ENCODE assay signal across 8 mouse cellular contexts in genomic region chr4:133129391-133129790, GRCm38 (mm10). TPM values are rescaled to one million over a fixed set of nuclear protein-coding genes. Genes with fewer than 3 reads are reported as not detected.
DNase-seq lines count a peak whose midpoint lies in the region; ATAC-seq lines count a peak whose summit lies in the region.

No protein-coding gene starts in this region.

- no peaks in the 10 kb centered on the region for H3K27me3 ChIP-seq in kidney, embryonic 16.5 days (ENCODE audit: insufficient read depth, low read length)
- no peaks in the 10 kb centered on the region for H3K27me3 ChIP-seq in hindbrain, embryonic 13.5 days
- H3K27me3 ChIP-seq in midbrain, embryonic 11.5 days (ENCODE audit: control insufficient read depth, insufficient read depth, low read length), result no peaks in the 10 kb centered on the region

- peaks cover 36% of the 10 kb centered on the region for H3K4me1 ChIP-seq in kidney, embryonic 16.5 days (ENCODE audit: insufficient read depth, low read length)
- H3K4me1 ChIP-seq in brown adipose tissue, adult 24 weeks (ENCODE audit: control insufficient read depth, insufficient read depth, insufficient read length, low read length), result peaks cover 8% of the 10 kb centered on the region
- peaks cover 29% of the 10 kb centered on the region for H3K4me1 ChIP-seq in hindbrain, embryonic 13.5 days (replicated peaks)
- H3K4me1 ChIP-seq in midbrain, embryonic 11.5 days (ENCODE audit: control insufficient read depth, insufficient read depth, low read length), result peaks cover 19% of the 10 kb centered on the region

- ATAC-seq in kidney, embryonic 16.5 days (ENCODE audit: low FRiP score, low TSS enrichment), result no peak
- no peak for ATAC-seq in hindbrain, embryonic 13.5 days (ENCODE audit: low FRiP score)
- no peak for ATAC-seq in midbrain, embryonic 11.5 days (ENCODE audit: low FRiP score)
- ATAC-seq in erythroid progenitor cell, adult 5-6 weeks (replicated peaks; ENCODE audit: low FRiP score, poor library complexity, severe bottlenecking), result no peak; the same call in none of the 2 replicates

- 37% methylated on average over 11 of the region's 11 CpGs for WGBS in kidney, embryonic 16.5 days
- 29% methylated on average over 11 of the region's 11 CpGs for WGBS in hindbrain, embryonic 13.5 days
- WGBS in midbrain, embryonic 11.5 days, result 37% methylated on average over 11 of the region's 11 CpGs

- H3K9ac ChIP-seq in kidney, embryonic 16.5 days (replicated peaks; ENCODE audit: low read length), result peak overlapping the region; percentile 97
- peak overlapping the region; percentile 63 for H3K9ac ChIP-seq in hindbrain, embryonic 13.5 days
- H3K9ac ChIP-seq in midbrain, embryonic 11.5 days (ENCODE audit: low read length), result peak overlapping the region; percentile 68

- DNase-seq in kidney, adult 9 months, result no peak
- no peak for DNase-seq in midbrain, embryonic 11.5 days (ENCODE audit: low spot score, missing footprints)
- no peak for DNase-seq in cerebellum, postnatal 14 days
- DNase-seq in cerebellum, adult 9-11 months, result no peak

- H3K36me3 ChIP-seq in kidney, embryonic 16.5 days (ENCODE audit: insufficient read depth, low read length), result 0 out of 2 replicates have a peak, but pooled peaks cover 6% of the 10 kb centered on the region
- H3K36me3 ChIP-seq in hindbrain, embryonic 13.5 days, result no peaks in the 10 kb centered on the region
- H3K36me3 ChIP-seq in midbrain, embryonic 11.5 days (ENCODE audit: control insufficient read depth, insufficient read depth, low read length), result no peaks in the 10 kb centered on the region

- peaks cover under 1% of the 10 kb centered on the region; the same call in 1 of the 2 replicates for H3K9me3 ChIP-seq in kidney, embryonic 16.5 days (ENCODE audit: low read length)
- H3K9me3 ChIP-seq in hindbrain, embryonic 13.5 days, result no peaks in the 10 kb centered on the region
- H3K9me3 ChIP-seq in midbrain, embryonic 11.5 days (ENCODE audit: control insufficient read depth, low read length), result no peaks in the 10 kb centered on the region; the same call in 1 of the 2 replicates

- peak overlapping the region; percentile 76 for H3K4me2 ChIP-seq in kidney, embryonic 16.5 days (replicated peaks; ENCODE audit: low read depth, low read length)
- H3K4me2 ChIP-seq in hindbrain, embryonic 13.5 days, result peak overlapping the region; percentile 77
- H3K4me2 ChIP-seq in midbrain, embryonic 11.5 days, result peak overlapping the region; percentile 75

- peak overlapping the region; percentile 81 for H3K27ac ChIP-seq in kidney, embryonic 16.5 days (ENCODE audit: low read length)
- H3K27ac ChIP-seq in brown adipose tissue, adult 24 weeks (replicated peaks; ENCODE audit: low read depth, low read length), result peak overlapping the region; percentile 98
- H3K27ac ChIP-seq in hindbrain, embryonic 13.5 days, result peak overlapping the region; percentile 55; the same call in 1 of the 2 replicates
- no peak overlapping the region for H3K27ac ChIP-seq in midbrain, embryonic 11.5 days (ENCODE audit: low read depth, low read length)

- peak overlapping the region; percentile 98 for H3K4me3 ChIP-seq in kidney, embryonic 16.5 days (ENCODE audit: low read length)
- peak overlapping the region; percentile 72 for H3K4me3 ChIP-seq in brown adipose tissue, adult 24 weeks (ENCODE audit: insufficient read depth, low read depth, low read length)
- peak overlapping the region; percentile 94 for H3K4me3 ChIP-seq in hindbrain, embryonic 13.5 days
- peak overlapping the region; percentile 98 for H3K4me3 ChIP-seq in midbrain, embryonic 11.5 days (ENCODE audit: low read depth, low read length)

RNA-seq across cellular contexts. Expression of gene Wasf2, which starts 0.9 kb away (rescaled TPM):
- 77.4 and 102 TPM in 2 replicates for polyA plus RNA-seq in kidney, embryonic 16.5 days (2015; fragmentation: Nextera tagmentation; extraction: Ambion mirVana)
- 39.6 and 39.8 TPM in 2 replicates for polyA plus RNA-seq in brown adipose tissue, adult 24 weeks (2012; ENCODE audit: insufficient read depth, insufficient read length, missing spikeins)
- 33.3 and 35.4 TPM in 2 replicates for polyA plus RNA-seq in hindbrain, embryonic 13.5 days (2015; fragmentation: Nextera tagmentation; extraction: Ambion mirVana)
- polyA plus RNA-seq in midbrain, embryonic 11.5 days (2014; fragmentation: Nextera tagmentation; extraction: Ambion mirVana), result 38.3 and 40.1 TPM in 2 replicates
- total RNA-seq in erythroid progenitor cell, adult 5-6 weeks (2015; ENCODE audit: low replicate concordance), result 79.6 and 83.6 TPM in 2 replicates
- total RNA-seq in erythroid progenitor cell, adult 5-6 weeks (2017; ENCODE audit: low replicate concordance), result 59.7 and 73.7 TPM in 2 replicates
